Mouse (Mus musculus) limb, embryonic 10.5 days (tissue): Measurements from ENCODE around the gene Cyth3. TPM values are rescaled to one million over a fixed set of nuclear protein-coding genes. Genes with fewer than 3 reads are reported as not detected.

Experiments used
- DNase-seq: peaks from one replicate; pipeline ENCODE4 v3.0.0-alpha.2; 2017; ENCODE audit warnings: low spot score
- H3K27ac ChIP-seq: fragments of 300-500 bp; sonication (generic); 2 replicates; pipeline ENCODE4 v1.5.1; 2016; ENCODE audit warnings: mild to moderate bottlenecking
- H3K27me3 ChIP-seq: fragments of 300-500 bp; sonication (generic); 2 replicates; pipeline ENCODE4 v1.6.1; 2016; ENCODE audit warnings: low read depth, mild to moderate bottlenecking; ENCODE audit not compliant: poor library complexity, severe bottlenecking
- H3K36me3 ChIP-seq: fragments of 300-500 bp; sonication (generic); 2 replicates; pipeline ENCODE4 v1.6.1; 2016; ENCODE audit warnings: mild to moderate bottlenecking, moderate library complexity
- H3K4me1 ChIP-seq: fragments of 300-500 bp; sonication (generic); 2 replicates; pipeline ENCODE4 v1.6.1; 2016
- H3K4me3 ChIP-seq: fragments of 300-500 bp; sonication (generic); 2 replicates; pipeline ENCODE4 v1.5.1; 2016; ENCODE audit warnings: mild to moderate bottlenecking, moderate library complexity
- H3K9me3 ChIP-seq: fragments of 300-500 bp; sonication (generic); replicated peaks from 2 replicates; pipeline ENCODE4 v1.6.1; 2016; ENCODE audit warnings: mild to moderate bottlenecking
- WGBS: fragments of 180-500 bp; shearing (Covaris S2); methylation state at CpG from one replicate; pipeline ENCODE4 v1.1.7; 2016; 5-methylcytosine and 5-hydroxymethylcytosine counted together
- polyA plus RNA-seq: library from polyadenylated mRNA; unstranded; fragments of >200 nt; fragmentation: Nextera tagmentation; extraction: Ambion mirVana; gene quantifications from 2 replicates; pipeline ENCODE4 v1.2.1, GENCODE M21; 2016

The Cyth3 gene
- polyA plus RNA-seq, 1 experiment from 2014 or later, result 59.2 TPM

GRCm38 (mm10) chr5:143686456-143686855 is 64.2 kb downstream of the Cyth3 start:
- Histone ChIP-seq H3K36me3 (peaks cover 48% of the 10 kb centered on the region), H3K9me3 (no peaks in the 10 kb centered on the region), H3K27me3 (no peaks in the 10 kb centered on the region), H3K4me1 (peaks cover 21% of the 10 kb centered on the region), H3K27ac (no peak overlapping the region), H3K4me3 (no peak overlapping the region)
- over 99% methylated on average over 3 of the region's 3 CpGs for WGBS
- no peak for DNase-seq

- H3K4me3 ChIP-seq, result no peak overlapping the region
- H3K27ac ChIP-seq, result no peak overlapping the region
- H3K9me3 ChIP-seq, result no peaks in the 10 kb centered on the region
- DNase-seq, result no peak
- H3K27me3 ChIP-seq, result no peaks in the 10 kb centered on the region
- WGBS, result 96% methylated on average over 3 of the region's 3 CpGs
- peaks cover 13% of the 10 kb centered on the region for H3K4me1 ChIP-seq
- peaks cover 59% of the 10 kb centered on the region for H3K36me3 ChIP-seq
Measured at GRCm38 (mm10) chr5:143687589-143687988, 65.3 kb downstream of the Cyth3 start.

GRCm38 (mm10) chr5:143690392-143690791 is 68.1 kb downstream of the Cyth3 start:
- no peaks in the 10 kb centered on the region for H3K4me1 ChIP-seq

GRCm38 (mm10) chr5:143690926-143691325 is 68.7 kb downstream of the Cyth3 start:
- no peaks in the 10 kb centered on the region for H3K4me1 ChIP-seq
- H3K36me3 ChIP-seq, result peaks cover 80% of the 10 kb centered on the region
- no peaks in the 10 kb centered on the region for H3K27me3 ChIP-seq
- no peak overlapping the region for H3K27ac ChIP-seq
- H3K9me3 ChIP-seq, result no peaks in the 10 kb centered on the region
- H3K4me3 ChIP-seq, result no peak overlapping the region
- DNase-seq, result no peak
- WGBS, result 89% methylated on average over 5 of the region's 5 CpGs

More at GRCm38 (mm10) chr5:143690392-143690791, 68.1 kb downstream of the Cyth3 start:
- H3K27ac ChIP-seq, result no peak overlapping the region
- no peak for DNase-seq
- no peak overlapping the region for H3K4me3 ChIP-seq
- peaks cover 76% of the 10 kb centered on the region for H3K36me3 ChIP-seq
- no peaks in the 10 kb centered on the region for H3K9me3 ChIP-seq
- H3K27me3 ChIP-seq, result no peaks in the 10 kb centered on the region
- WGBS, result 90% methylated on average over 9 of the region's 9 CpGs

GRCm38 (mm10) chr5:143696323-143696722 is 74.1 kb downstream of the Cyth3 start:
- WGBS, result 67% methylated on average over 3 of the region's 3 CpGs
- Histone ChIP-seq H3K27me3 (no peaks in the 10 kb centered on the region), H3K4me1 (no peaks in the 10 kb centered on the region), H3K27ac (no peak overlapping the region), H3K36me3 (peaks cover 98% of the 10 kb centered on the region), H3K4me3 (no peak overlapping the region), H3K9me3 (no peaks in the 10 kb centered on the region)
- DNase-seq, result no peak

GRCm38 (mm10) chr5:143698454-143698853 is 76.2 kb downstream of the Cyth3 start:
- H3K36me3 ChIP-seq, result peaks cover 99% of the 10 kb centered on the region
- H3K4me1 ChIP-seq, result no peaks in the 10 kb centered on the region
- H3K9me3 ChIP-seq, result no peaks in the 10 kb centered on the region
- H3K27ac ChIP-seq, result no peak overlapping the region
- 93% methylated on average over 4 of the region's 4 CpGs for WGBS
- H3K27me3 ChIP-seq, result no peaks in the 10 kb centered on the region
- no peak for DNase-seq
- H3K4me3 ChIP-seq, result no peak overlapping the region

GRCm38 (mm10) chr5:143700247-143700646 is 78.0 kb downstream of the Cyth3 start:
- Histone ChIP-seq H3K27ac (no peak overlapping the region), H3K36me3 (peaks cover 100% of the 10 kb centered on the region), H3K4me3 (no peak overlapping the region), H3K4me1 (no peaks in the 10 kb centered on the region), H3K27me3 (no peaks in the 10 kb centered on the region), H3K9me3 (no peaks in the 10 kb centered on the region)
- DNase-seq, result no peak
- 93% methylated on average over 5 of the region's 5 CpGs for WGBS

GRCm38 (mm10) chr5:143701074-143701473 is 78.8 kb downstream of the Cyth3 start:
- Histone ChIP-seq H3K9me3 (no peaks in the 10 kb centered on the region), H3K4me3 (no peak overlapping the region), H3K27me3 (no peaks in the 10 kb centered on the region), H3K36me3 (peaks cover 99% of the 10 kb centered on the region), H3K4me1 (no peaks in the 10 kb centered on the region), H3K27ac (no peak overlapping the region)
- 90% methylated on average over 10 of the region's 10 CpGs for WGBS
- DNase-seq, result no peak

- H3K27me3 ChIP-seq, result no peaks in the 10 kb centered on the region
- 85% methylated on average over 13 of the region's 13 CpGs for WGBS
- no peaks in the 10 kb centered on the region for H3K9me3 ChIP-seq
- peaks cover 9% of the 10 kb centered on the region for H3K4me1 ChIP-seq
- H3K27ac ChIP-seq, result no peak overlapping the region
- DNase-seq, result no peak
- H3K36me3 ChIP-seq, result peaks cover 99% of the 10 kb centered on the region
- H3K4me3 ChIP-seq, result no peak overlapping the region
Measured at GRCm38 (mm10) chr5:143704875-143705658, 82.8 kb downstream of the Cyth3 start.

- DNase-seq, result no peak
- Histone ChIP-seq H3K27ac (no peak overlapping the region), H3K9me3 (no peaks in the 10 kb centered on the region), H3K4me1 (peaks cover 9% of the 10 kb centered on the region), H3K27me3 (no peaks in the 10 kb centered on the region), H3K36me3 (peaks cover 99% of the 10 kb centered on the region), H3K4me3 (no peak overlapping the region)
- WGBS, result 71% methylated on average over 1 of the region's 1 CpGs
Measured at GRCm38 (mm10) chr5:143705659-143705982, 83.4 kb downstream of the Cyth3 start.

GRCm38 (mm10) chr5:143706030-143706821 is 84.0 kb downstream of the Cyth3 start:
- H3K9me3 ChIP-seq, result no peaks in the 10 kb centered on the region
- no peak overlapping the region for H3K4me3 ChIP-seq
- peaks cover 99% of the 10 kb centered on the region for H3K36me3 ChIP-seq
- peaks cover 9% of the 10 kb centered on the region for H3K4me1 ChIP-seq
- no peaks in the 10 kb centered on the region for H3K27me3 ChIP-seq
- peak overlapping the region; percentile 33; the same call in 1 of the 2 replicates for H3K27ac ChIP-seq
- 78% methylated on average over 9 of the region's 9 CpGs for WGBS
- DNase-seq, result no peak

GRCm38 (mm10) chr5:143706822-143707200 is 84.6 kb downstream of the Cyth3 start:
- no peak overlapping the region for H3K4me3 ChIP-seq
- WGBS, result 95% methylated on average over 7 of the region's 7 CpGs

GRCm38 (mm10) chr5:143711326-143711725 is 89.1 kb downstream of the Cyth3 start:
- peak overlapping the region; percentile 34; the same call in 1 of the 2 replicates for H3K27ac ChIP-seq
- no peaks in the 10 kb centered on the region for H3K9me3 ChIP-seq
- H3K4me3 ChIP-seq, result no peak overlapping the region
- DNase-seq, result peak; percentile 86
- H3K36me3 ChIP-seq, result peaks cover 100% of the 10 kb centered on the region
- no peaks in the 10 kb centered on the region for H3K27me3 ChIP-seq
- peaks cover 9% of the 10 kb centered on the region for H3K4me1 ChIP-seq
- 21% methylated on average over 7 of the region's 7 CpGs for WGBS

More at GRCm38 (mm10) chr5:143706822-143707200, 84.6 kb downstream of the Cyth3 start:
- Histone ChIP-seq H3K27me3 (no peaks in the 10 kb centered on the region), H3K27ac (peak overlapping the region; percentile 33), H3K36me3 (peaks cover 99% of the 10 kb centered on the region), H3K9me3 (no peaks in the 10 kb centered on the region), H3K4me1 (peaks cover 9% of the 10 kb centered on the region)
- DNase-seq, result no peak
